Mouse (Mus musculus) testis, adult 2 months (tissue): ENCODE results near the gene Clic4.

Experiments
- CTCF ChIP-seq: fragments of 200-500 bp; IDR thresholded peaks from 2 replicates; pipeline ENCODE4 v1.5.1; 2012; ENCODE audit warnings: low read depth, mild to moderate bottlenecking, inconsistent platforms, low read length, moderate library complexity; ENCODE audit not compliant: control insufficient read depth, insufficient read depth, insufficient replicate concordance
- POLR2A ChIP-seq: fragments of 200-500 bp; IDR thresholded peaks from 2 replicates; pipeline ENCODE4 v1.6.1; 2012; ENCODE audit warnings: low read depth, mild to moderate bottlenecking, inconsistent platforms, low read length, moderate library complexity; ENCODE audit not compliant: control insufficient read depth

DNA sequence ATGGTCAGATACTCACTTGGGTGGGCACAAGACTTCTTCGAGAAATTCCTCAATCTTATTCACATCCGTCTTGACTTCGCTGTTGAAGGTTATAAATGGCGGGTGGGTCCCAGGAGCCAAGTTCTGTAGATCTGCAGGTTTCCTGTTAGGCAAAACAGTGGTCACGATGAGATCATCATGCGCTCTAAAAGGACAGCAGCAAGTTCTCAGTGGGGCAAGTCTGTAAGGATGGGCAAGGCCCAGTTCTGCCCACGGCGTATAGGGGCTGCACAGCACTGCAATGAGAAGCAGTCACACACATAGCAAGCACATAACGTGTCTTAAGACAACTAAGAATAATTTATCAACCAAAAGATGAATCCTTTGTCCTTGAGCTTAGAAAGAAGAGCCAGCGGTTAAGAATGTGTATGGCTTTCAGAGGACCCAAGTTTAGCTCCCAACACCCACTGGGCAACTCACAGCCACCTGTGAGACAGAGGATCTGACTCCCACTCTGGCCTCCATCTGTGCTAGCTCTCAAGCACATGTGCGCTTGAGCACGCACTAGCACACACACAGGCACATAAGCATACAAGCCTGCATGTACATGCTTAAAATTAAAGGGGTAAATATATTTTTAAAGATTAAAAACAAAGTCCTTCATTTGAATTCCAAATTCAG is 46.5 kb downstream of the Clic4 start:
- TF ChIP-seq CTCF: no peak
- no peak for TF ChIP-seq POLR2A
